Mouse (Mus musculus): ENCODE measurements at regions not wholly inside any gene's neighbourhood (a gene's known extent, or its start where the extent isn't known, plus 50 kb on each side); places are given as distances from the start of the nearest gene placed in this dataset.

GRCm38 (mm10) chr4:95188107-95188506 is 136.1 kb upstream of the Jun start:
- DNase-seq: no peak

GRCm38 (mm10) chr4:95191654-95192406 is 139.8 kb upstream of the Jun start:
- DNase-seq: no peak

- DNase-seq: no peak
Observed at GRCm38 (mm10) chr4:95192562-95192961, 140.5 kb upstream of the Jun start.

- DNase-seq: peak; percentile 45 to 48
Observed at GRCm38 (mm10) chr4:95193028-95193427, 141.0 kb upstream of the Jun start.

- no peak for DNase-seq
Observed at GRCm38 (mm10) chr4:95193473-95193872, 141.5 kb upstream of the Jun start.

- no peak for DNase-seq
Observed at GRCm38 (mm10) chr4:95194621-95195455, 142.8 kb upstream of the Jun start.

- no peak for DNase-seq
Observed at GRCm38 (mm10) chr4:95196106-95196505, 144.1 kb upstream of the Jun start.

GRCm38 (mm10) chr4:95197077-95197711 is 145.2 kb upstream of the Jun start:
- DNase-seq: no peak

- no peak for DNase-seq
Observed at GRCm38 (mm10) chr4:95199394-95199793, 147.4 kb upstream of the Jun start.

GRCm38 (mm10) chr4:95200130-95200529 is 148.1 kb upstream of the Jun start:
- DNase-seq: no peak

- DNase-seq: no peak
Observed at GRCm38 (mm10) chr4:95202478-95202877, 150.5 kb upstream of the Jun start.

- DNase-seq: no peak
Observed at GRCm38 (mm10) chr4:95203577-95203976, 151.6 kb upstream of the Jun start.

GRCm38 (mm10) chr4:95205372-95205771 is 153.3 kb upstream of the Jun start:
- no peak for DNase-seq

- DNase-seq: no peak
Observed at GRCm38 (mm10) chr4:95207783-95208182, 155.8 kb upstream of the Jun start.

- DNase-seq: no peak
Observed at GRCm38 (mm10) chr4:95208827-95209226, 156.8 kb upstream of the Jun start.

GRCm38 (mm10) chr4:95209322-95210119 is 157.5 kb upstream of the Jun start:
- no peak for DNase-seq

GRCm38 (mm10) chr4:95212561-95212960 is 160.5 kb upstream of the Jun start:
- DNase-seq: no peak

- no peak for DNase-seq
Observed at GRCm38 (mm10) chr4:95213026-95213425, 161.0 kb upstream of the Jun start.

GRCm38 (mm10) chr4:95214026-95214425 is 162.0 kb upstream of the Jun start:
- no peak for DNase-seq

- DNase-seq: peak; percentile 63 to 72
Observed at GRCm38 (mm10) chr4:95215187-95215586, 163.2 kb upstream of the Jun start.

- no peak for DNase-seq
Observed at GRCm38 (mm10) chr4:95230461-95230860, 178.4 kb upstream of the Jun start.

GRCm38 (mm10) chr4:95233034-95233433 is 181.0 kb upstream of the Jun start:
- DNase-seq: no peak

Measured in spleen, adult 18-20 months (tissue).